Mouse (Mus musculus): ENCODE results near the gene Vasp. TPM values are rescaled to one million over a fixed set of nuclear protein-coding genes. Genes with fewer than 3 reads are reported as not detected.
"Not testable (repeated sequence)": the region's sequence is repeated elsewhere in the genome, so short reads cannot be mapped to it uniquely, and the experiment has no call there.

The Vasp gene
- total RNA-seq, 1 experiment from 2014 or later: 99.8 TPM

- ATAC-seq (replicated peaks in 1 of 2; ENCODE audit: insufficient read depth in 1 of 2, low FRiP score in 2 of 2, low TSS enrichment in 1 of 2, low read depth in 1 of 2, poor library complexity in 2 of 2, severe bottlenecking in 2 of 2): peak; percentile 28 to 52; a peak in 2 of 4 replicates
These were observed 11.3 kb upstream of the Vasp start for GRCm38 (mm10) chr7:19282791-19283405.

- peak; percentile 22 to 53; a peak in 3 of 4 replicates for ATAC-seq (replicated peaks in 1 of 2; ENCODE audit: insufficient read depth in 1 of 2, low FRiP score in 2 of 2, low TSS enrichment in 1 of 2, low read depth in 1 of 2, poor library complexity in 2 of 2, severe bottlenecking in 2 of 2)
These were observed 10.8 kb upstream of the Vasp start, which contains the start of gene Rtn2 for GRCm38 (mm10) chr7:19282385-19282784. Gene Rtn2 (plus strand): TSS chr7:19282624.

- ATAC-seq (replicated peaks in 1 of 2; ENCODE audit: insufficient read depth in 1 of 2, low FRiP score in 2 of 2, low TSS enrichment in 1 of 2, low read depth in 1 of 2, poor library complexity in 2 of 2, severe bottlenecking in 2 of 2): not testable (repeated sequence)
These were observed 10.2 kb upstream of the Vasp start for GRCm38 (mm10) chr7:19281680-19282304.

GRCm38 (mm10) chr7:19279581-19280114 lies 8.0 kb upstream of the Vasp start, which contains the start of gene Ppm1n:
Gene Ppm1n (minus strand): TSS chr7:19280064.
- ATAC-seq (replicated peaks in 1 of 2; ENCODE audit: insufficient read depth in 1 of 2, low FRiP score in 2 of 2, low TSS enrichment in 1 of 2, low read depth in 1 of 2, poor library complexity in 2 of 2, severe bottlenecking in 2 of 2): no peak

- no peak for ATAC-seq (replicated peaks in 1 of 2; ENCODE audit: insufficient read depth in 1 of 2, low FRiP score in 2 of 2, low TSS enrichment in 1 of 2, low read depth in 1 of 2, poor library complexity in 2 of 2, severe bottlenecking in 2 of 2)
These were observed 7.4 kb upstream of the Vasp start for GRCm38 (mm10) chr7:19279052-19279451.

GRCm38 (mm10) chr7:19276253-19276652 lies 4.6 kb upstream of the Vasp start:
- no peak for ATAC-seq (replicated peaks in 1 of 2; ENCODE audit: insufficient read depth in 1 of 2, low FRiP score in 2 of 2, low TSS enrichment in 1 of 2, low read depth in 1 of 2, poor library complexity in 2 of 2, severe bottlenecking in 2 of 2)

- peak; percentile 46 to 66 for ATAC-seq (replicated peaks in 1 of 2; ENCODE audit: insufficient read depth in 1 of 2, low FRiP score in 2 of 2, low TSS enrichment in 1 of 2, low read depth in 1 of 2, poor library complexity in 2 of 2, severe bottlenecking in 2 of 2)
These were observed 652 bp upstream of the Vasp start for GRCm38 (mm10) chr7:19272173-19272764.

GRCm38 (mm10) chr7:19270509-19271237 lies 944 bp downstream of the Vasp start:
- no peak for ATAC-seq (replicated peaks in 1 of 2; ENCODE audit: insufficient read depth in 1 of 2, low FRiP score in 2 of 2, low TSS enrichment in 1 of 2, low read depth in 1 of 2, poor library complexity in 2 of 2, severe bottlenecking in 2 of 2)

GRCm38 (mm10) chr7:19269721-19270441 lies 1.7 kb downstream of the Vasp start:
- no peak for ATAC-seq (replicated peaks in 1 of 2; ENCODE audit: insufficient read depth in 1 of 2, low FRiP score in 2 of 2, low TSS enrichment in 1 of 2, low read depth in 1 of 2, poor library complexity in 2 of 2, severe bottlenecking in 2 of 2)

- no peak for ATAC-seq (replicated peaks in 1 of 2; ENCODE audit: insufficient read depth in 1 of 2, low FRiP score in 2 of 2, low TSS enrichment in 1 of 2, low read depth in 1 of 2, poor library complexity in 2 of 2, severe bottlenecking in 2 of 2)
These were observed 2.5 kb downstream of the Vasp start for GRCm38 (mm10) chr7:19268993-19269681.

GRCm38 (mm10) chr7:19267051-19267450 lies 4.6 kb downstream of the Vasp start:
- no peak for ATAC-seq (replicated peaks in 1 of 2; ENCODE audit: insufficient read depth in 1 of 2, low FRiP score in 2 of 2, low TSS enrichment in 1 of 2, low read depth in 1 of 2, poor library complexity in 2 of 2, severe bottlenecking in 2 of 2)

- ATAC-seq (replicated peaks in 1 of 2; ENCODE audit: insufficient read depth in 1 of 2, low FRiP score in 2 of 2, low TSS enrichment in 1 of 2, low read depth in 1 of 2, poor library complexity in 2 of 2, severe bottlenecking in 2 of 2): peak; percentile 75 to 81
These were observed 5.4 kb downstream of the Vasp start for GRCm38 (mm10) chr7:19265928-19266822.

GRCm38 (mm10) chr7:19265147-19265546 lies 6.5 kb downstream of the Vasp start:
- ATAC-seq (replicated peaks in 1 of 2; ENCODE audit: insufficient read depth in 1 of 2, low FRiP score in 2 of 2, low TSS enrichment in 1 of 2, low read depth in 1 of 2, poor library complexity in 2 of 2, severe bottlenecking in 2 of 2): no peak

GRCm38 (mm10) chr7:19258336-19258735 lies 13.3 kb downstream of the Vasp start:
- no peak for ATAC-seq (replicated peaks in 1 of 2; ENCODE audit: insufficient read depth in 1 of 2, low FRiP score in 2 of 2, low TSS enrichment in 1 of 2, low read depth in 1 of 2, poor library complexity in 2 of 2, severe bottlenecking in 2 of 2)

GRCm38 (mm10) chr7:19257390-19258022 lies 14.1 kb downstream of the Vasp start:
- peak; percentile 86 to 89 for ATAC-seq (replicated peaks in 1 of 2; ENCODE audit: insufficient read depth in 1 of 2, low FRiP score in 2 of 2, low TSS enrichment in 1 of 2, low read depth in 1 of 2, poor library complexity in 2 of 2, severe bottlenecking in 2 of 2)

Measured in hematopoietic stem cell, adult 5-6 weeks (primary cell).